Mouse (Mus musculus) testis, adult 2 months (tissue): ENCODE results near the gene Lif.

ENCODE experiments used
- CTCF ChIP-seq: fragments of 200-500 bp; IDR thresholded peaks from 2 replicates; pipeline ENCODE4 v1.5.1; 2012; ENCODE audit warnings: low read depth, mild to moderate bottlenecking, inconsistent platforms, low read length, moderate library complexity; ENCODE audit not compliant: control insufficient read depth, insufficient read depth, insufficient replicate concordance
- POLR2A ChIP-seq: fragments of 200-500 bp; IDR thresholded peaks from 2 replicates; pipeline ENCODE4 v1.6.1; 2012; ENCODE audit warnings: low read depth, mild to moderate bottlenecking, inconsistent platforms, low read length, moderate library complexity; ENCODE audit not compliant: control insufficient read depth

DNA sequence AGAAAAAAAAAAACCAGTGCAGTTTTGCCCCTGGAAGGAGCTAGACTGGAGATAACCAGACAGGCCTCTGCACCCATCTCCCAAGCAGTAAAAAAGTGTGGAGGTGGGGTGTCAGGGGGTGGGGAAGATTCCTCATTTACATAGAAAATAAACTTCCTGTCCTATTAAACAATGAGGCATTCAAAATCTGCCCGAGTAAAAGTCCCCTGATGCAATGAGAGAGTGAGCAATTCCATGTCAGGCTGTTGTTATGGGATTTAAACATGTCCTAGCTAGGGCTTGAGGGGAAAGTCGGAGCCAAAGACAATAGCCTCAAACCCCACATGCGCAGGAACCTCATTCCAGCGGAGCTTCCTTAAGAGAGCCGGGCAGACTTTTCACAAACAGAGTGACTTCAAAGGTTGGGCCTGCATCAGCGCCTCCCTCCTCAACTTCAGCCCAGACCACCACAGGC, 50.7 kb downstream of the Lif start:
- no peak for TF ChIP-seq CTCF
- no peak for TF ChIP-seq POLR2A
